In genomic region chr10:26373951-26374435, GRCm38 (mm10) we compare ENCODE assay signal across 8 mouse cellular contexts. TPM values are rescaled to one million over a fixed set of nuclear protein-coding genes. Genes with fewer than 3 reads are reported as not detected.
A peak's percentile ranks its signal among the peaks of the same experiment; 100 is the strongest.
DNase-seq lines count a peak whose midpoint lies in the region; ATAC-seq and TF ChIP-seq lines count a peak whose summit lies in the region.

No protein-coding gene starts in this region.

- peak overlapping the region; percentile 92 for H3K4me3 ChIP-seq in embryonic facial prominence, embryonic 15.5 days (replicated peaks)
- peak overlapping the region; percentile 88 for H3K4me3 ChIP-seq in heart, embryonic 13.5 days
- peak overlapping the region; percentile 75 for H3K4me3 ChIP-seq in liver, postnatal 0 days (ENCODE audit: low read depth, low read length)
- H3K4me3 ChIP-seq in neural tube, embryonic 15.5 days (replicated peaks) = peak overlapping the region; percentile 94
- peak overlapping the region; percentile 99 for H3K4me3 ChIP-seq in thymus, adult 2 months (ENCODE audit: control insufficient read depth, insufficient read depth, low read length)

- H3K27me3 ChIP-seq in embryonic facial prominence, embryonic 15.5 days = no peaks in the 10 kb centered on the region
- no peaks in the 10 kb centered on the region for H3K27me3 ChIP-seq in heart, embryonic 13.5 days (replicated peaks)
- H3K27me3 ChIP-seq in liver, postnatal 0 days (ENCODE audit: insufficient read depth, low read length) = no peaks in the 10 kb centered on the region
- H3K27me3 ChIP-seq in neural tube, embryonic 15.5 days (replicated peaks) = no peaks in the 10 kb centered on the region
- no peaks in the 10 kb centered on the region for H3K27me3 ChIP-seq in thymus, adult 2 months (ENCODE audit: control insufficient read depth, insufficient read depth, low read length)

- no peak for TF ChIP-seq CTCF in liver, postnatal 0 days (IDR thresholded peaks at IDR 0.05; ENCODE audit: low read depth)
- 0 out of 2 replicates have a peak, but pooled peaks have one; percentile 9 for TF ChIP-seq CTCF in thymus, adult 2 months (IDR thresholded peaks at IDR 0.05; ENCODE audit: borderline replicate concordance, control insufficient read depth, extremely low read depth, insufficient read depth, low read length, poor library complexity)

- no peaks in the 10 kb centered on the region for H3K36me3 ChIP-seq in embryonic facial prominence, embryonic 15.5 days
- peaks cover under 1% of the 10 kb centered on the region; the same call in 1 of the 2 replicates for H3K36me3 ChIP-seq in heart, embryonic 13.5 days
- no peaks in the 10 kb centered on the region for H3K36me3 ChIP-seq in liver, postnatal 0 days (replicated peaks; ENCODE audit: insufficient read depth, low read length)
- H3K36me3 ChIP-seq in neural tube, embryonic 15.5 days = no peaks in the 10 kb centered on the region
- peaks cover under 1% of the 10 kb centered on the region; the same call in 1 of the 2 replicates for H3K36me3 ChIP-seq in thymus, adult 2 months (ENCODE audit: control insufficient read depth, insufficient read depth, low read length)

- H3K27ac ChIP-seq in embryonic facial prominence, embryonic 15.5 days (replicated peaks) = peak overlapping the region; percentile 97
- peak overlapping the region; percentile 93 for H3K27ac ChIP-seq in heart, embryonic 13.5 days (replicated peaks)
- H3K27ac ChIP-seq in liver, postnatal 0 days (ENCODE audit: low read depth) = peak overlapping the region; percentile 91
- H3K27ac ChIP-seq in neural tube, embryonic 15.5 days (replicated peaks) = peak overlapping the region; percentile 92
- H3K27ac ChIP-seq in thymus, adult 2 months (ENCODE audit: control insufficient read depth, insufficient read depth, low read length) = peak overlapping the region; percentile 60

- peak overlapping the region; percentile 89 for H3K9ac ChIP-seq in embryonic facial prominence, embryonic 15.5 days
- H3K9ac ChIP-seq in heart, embryonic 13.5 days = peak overlapping the region; percentile 94
- H3K9ac ChIP-seq in liver, postnatal 0 days (replicated peaks) = peak overlapping the region; percentile 85
- H3K9ac ChIP-seq in neural tube, embryonic 15.5 days (replicated peaks) = peak overlapping the region; percentile 80

- H3K9me3 ChIP-seq in embryonic facial prominence, embryonic 15.5 days (replicated peaks) = no peaks in the 10 kb centered on the region
- no peaks in the 10 kb centered on the region for H3K9me3 ChIP-seq in heart, embryonic 13.5 days
- no peaks in the 10 kb centered on the region for H3K9me3 ChIP-seq in liver, postnatal 0 days (ENCODE audit: low read length)
- H3K9me3 ChIP-seq in neural tube, embryonic 15.5 days (replicated peaks) = no peaks in the 10 kb centered on the region

- peak overlapping the region; percentile 82 for H3K4me2 ChIP-seq in embryonic facial prominence, embryonic 15.5 days (replicated peaks)
- peak overlapping the region; percentile 93 for H3K4me2 ChIP-seq in heart, embryonic 13.5 days
- H3K4me2 ChIP-seq in liver, postnatal 0 days (ENCODE audit: low read depth, low read length) = peak overlapping the region; percentile 80
- H3K4me2 ChIP-seq in neural tube, embryonic 15.5 days = peak overlapping the region; percentile 96

- ATAC-seq in embryonic facial prominence, embryonic 15.5 days (ENCODE audit: insufficient number of reproducible peaks, low FRiP score, low TSS enrichment, low read depth) = peak; percentile 56
- ATAC-seq in heart, embryonic 13.5 days (ENCODE audit: extremely low read depth, insufficient number of reproducible peaks, low FRiP score, low TSS enrichment) = peak; percentile 43; the same call in 1 of the 2 replicates
- ATAC-seq in liver, postnatal 0 days = peak; percentile 68
- peak; percentile 33 for ATAC-seq in neural tube, embryonic 15.5 days (ENCODE audit: low FRiP score)

- no peak for TF ChIP-seq EP300 in liver, postnatal 0 days (IDR thresholded peaks at IDR 0.05; ENCODE audit: low read depth)

- H3K4me1 ChIP-seq in embryonic facial prominence, embryonic 15.5 days = peaks cover 18% of the 10 kb centered on the region
- H3K4me1 ChIP-seq in heart, embryonic 13.5 days = peaks cover 21% of the 10 kb centered on the region
- peaks cover 4% of the 10 kb centered on the region; the same call in 1 of the 2 replicates for H3K4me1 ChIP-seq in liver, postnatal 0 days (ENCODE audit: insufficient read depth)
- peaks cover 31% of the 10 kb centered on the region for H3K4me1 ChIP-seq in neural tube, embryonic 15.5 days
- no peaks in the 10 kb centered on the region; the same call in 1 of the 2 replicates for H3K4me1 ChIP-seq in thymus, adult 2 months (replicated peaks; ENCODE audit: control insufficient read depth, insufficient read depth, low read length)

- no peak for TF ChIP-seq POLR2A in thymus, adult 2 months (IDR thresholded peaks at IDR 0.05; ENCODE audit: control insufficient read depth, extremely low read depth, insufficient read depth, low read length, poor library complexity)

- under 1% methylated on average over 70 of the region's 71 CpGs for WGBS in embryonic facial prominence, embryonic 15.5 days
- WGBS in heart, embryonic 13.5 days = under 1% methylated on average over 69 of the region's 71 CpGs
- WGBS in liver, postnatal 0 days (ENCODE audit: insufficient replicate concordance) = under 1% methylated on average over 65 of the region's 71 CpGs
- under 1% methylated on average over 71 of the region's 71 CpGs for WGBS in neural tube, embryonic 15.5 days
- under 1% methylated on average over 71 of the region's 71 CpGs for WGBS in thymus, adult 2 months

- peak; percentile 49 for DNase-seq in 3T3-L1 (ENCODE audit: low read depth, low spot score)
- DNase-seq in adrenal gland, postnatal 36 days = peak; percentile 84 to 89
- DNase-seq in kidney, postnatal 10 days = peak; percentile 85
- DNase-seq in liver, postnatal 0 days = peak; percentile 72
- DNase-seq in thymus, adult 2 months = peak; percentile 70

RNA-seq across cellular contexts. Expression of gene L3mbtl3, which starts 1.8 kb away (rescaled TPM):
- 10 to 100 TPM; 11.8 to 17.9 TPM for total RNA-seq in adrenal gland, postnatal 36 days (2021)
- 15.0 and 17.2 TPM in 2 replicates for polyA plus RNA-seq in embryonic facial prominence, embryonic 15.5 days (2015; fragmentation: Nextera tagmentation; extraction: Ambion mirVana)
- 8.6 and 8.9 TPM in 2 replicates for polyA plus RNA-seq in heart, embryonic 13.5 days (2015; fragmentation: Nextera tagmentation; extraction: Ambion mirVana)
- 2.0 and 2.3 TPM in 2 replicates for polyA plus RNA-seq in liver, postnatal 0 days (2015; fragmentation: Nextera tagmentation; extraction: Ambion mirVana)
- 18.8 and 21.1 TPM in 2 replicates for polyA plus RNA-seq in neural tube, embryonic 15.5 days (2015; fragmentation: Nextera tagmentation; extraction: Ambion mirVana)
- 12.3 and 13.8 TPM in 2 replicates for polyA plus RNA-seq in thymus, adult 2 months (2012; rRNA removed)

Comparison
In these comparisons a context has a peak if more than half of its experiments do, and no peak if none do; other contexts are left out.
1. Peak in every context shown above with its lines: DNase-seq, ATAC-seq, H3K4me3 ChIP-seq and H3K27ac ChIP-seq.